Mouse (Mus musculus): ENCODE measurements around the gene Fmo9. TPM values are rescaled to one million over a fixed set of nuclear protein-coding genes. Genes with fewer than 3 reads are reported as not detected.
A peak's percentile ranks its signal among the peaks of the same experiment; 100 is the strongest.

Gene Fmo9
- not detected in 2 replicates for polyA plus RNA-seq (2015; fragmentation: Nextera tagmentation; extraction: Ambion mirVana)

DNA sequence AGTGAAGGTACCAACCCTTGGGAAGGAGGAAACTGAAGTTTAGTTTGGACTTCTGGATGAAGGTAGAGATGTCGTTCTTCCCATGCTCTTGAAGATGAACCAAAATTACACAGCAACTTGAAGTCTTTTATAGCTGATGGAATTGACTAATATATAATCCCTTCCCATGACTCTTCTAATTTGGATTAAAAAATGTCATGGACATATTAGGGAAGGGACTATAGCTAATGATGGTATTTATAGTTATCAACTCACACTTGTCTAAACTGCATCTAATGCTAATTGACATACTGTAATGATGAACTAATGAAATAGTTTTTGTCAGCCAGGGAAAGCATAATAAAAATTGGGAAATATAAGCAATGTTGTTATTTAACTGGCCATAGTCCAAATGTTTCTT is at the start of gene Fmo9:
Gene Fmo9, minus strand, starts transcription at position 101 of the 400 bp plus-strand sequence.
- no peak within 1 kb of the TSS for H3K4me2 ChIP-seq (replicated peaks; ENCODE audit: low read depth)
- no peaks in the 10 kb centered on the region for H3K36me3 ChIP-seq (ENCODE audit: control insufficient read depth, insufficient read depth, low read length)
- no peak within 1 kb of the TSS for H3K4me3 ChIP-seq (ENCODE audit: low read depth, low read length)
- H3K4me1 ChIP-seq (replicated peaks; ENCODE audit: control insufficient read depth, insufficient read depth), result no peaks in the 10 kb centered on the region
- H3K9me3 ChIP-seq (ENCODE audit: control insufficient read depth, low read length), result no peaks in the 10 kb centered on the region
- no peak for TF ChIP-seq EP300 (optimal IDR thresholded peaks at IDR 0.05)
- no peak for TF ChIP-seq CTCF (IDR thresholded peaks at IDR 0.05; ENCODE audit: low read depth)
- WGBS, result 86% methylated on average over 1 of the region's 1 CpGs
- no peak within 1 kb of the TSS for H3K27ac ChIP-seq (replicated peaks)
- DNase-seq (ENCODE audit: low spot score), result no peak
- H3K9ac ChIP-seq (ENCODE audit: low read length), result no peak within 1 kb of the TSS
- no peak for ATAC-seq (ENCODE audit: low FRiP score, low TSS enrichment)
- no peaks in the 10 kb centered on the region for H3K27me3 ChIP-seq (ENCODE audit: control insufficient read depth, insufficient read depth, low read length)

DNA sequence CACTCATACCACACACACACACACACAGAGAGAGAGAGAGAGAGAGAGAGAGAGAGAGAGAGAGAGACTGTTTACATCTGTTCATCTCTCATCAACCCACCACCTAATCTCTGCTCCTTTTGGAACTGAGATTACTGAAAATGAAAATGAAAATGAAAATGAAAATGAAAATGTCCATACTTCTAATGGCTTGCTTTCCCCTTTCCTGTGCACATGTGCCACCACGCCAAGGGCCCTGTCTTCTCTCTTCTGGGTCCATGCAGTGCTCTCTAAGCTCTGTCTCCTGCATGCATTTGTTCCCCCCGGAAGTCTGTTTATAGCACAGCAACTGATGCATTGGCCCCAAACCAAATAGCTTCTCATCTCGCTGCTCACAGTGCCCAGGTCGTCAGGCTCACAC is 49.2 kb upstream of the Fmo9 start:
- no peak for ATAC-seq (ENCODE audit: low FRiP score, low TSS enrichment)
- no peak for DNase-seq (ENCODE audit: low spot score)
- WGBS, result 50% methylated on average over 4 of the region's 4 CpGs

DNA sequence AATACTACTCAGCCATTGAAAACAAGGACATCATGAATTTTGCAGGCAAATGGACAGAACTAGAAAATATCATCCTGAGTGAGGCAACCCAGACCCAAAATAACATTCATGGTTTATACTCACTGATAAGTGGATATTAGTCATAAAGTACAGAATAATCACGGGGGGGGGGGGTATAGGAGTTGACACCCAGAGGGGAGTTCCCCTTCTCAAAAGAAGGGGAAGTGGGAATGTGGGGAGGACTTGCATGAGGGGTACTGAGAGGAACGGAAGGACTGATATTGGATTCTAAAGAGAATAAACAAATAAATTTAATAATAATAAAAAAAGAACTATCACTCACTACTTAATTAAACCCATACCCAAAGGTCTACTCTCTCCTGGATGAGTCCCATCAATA is 48.6 kb upstream of the Fmo9 start:
- 56% methylated on average over 2 of the region's 2 CpGs for WGBS
- H3K9ac ChIP-seq (ENCODE audit: low read length), result no peak overlapping the region
- H3K27me3 ChIP-seq (ENCODE audit: control insufficient read depth, insufficient read depth, low read length), result no peaks in the 10 kb centered on the region
- TF ChIP-seq EP300 (optimal IDR thresholded peaks at IDR 0.05) (no peak), CTCF (IDR thresholded peaks at IDR 0.05; ENCODE audit: low read depth) (no peak)
- H3K9me3 ChIP-seq (ENCODE audit: control insufficient read depth, low read length), result no peaks in the 10 kb centered on the region
- DNase-seq (ENCODE audit: low spot score) (no peak), ATAC-seq (ENCODE audit: low FRiP score, low TSS enrichment) (no peak)
- H3K4me1 ChIP-seq (replicated peaks; ENCODE audit: control insufficient read depth, insufficient read depth), result no peaks in the 10 kb centered on the region
- H3K36me3 ChIP-seq (ENCODE audit: control insufficient read depth, insufficient read depth, low read length), result no peaks in the 10 kb centered on the region
- no peak overlapping the region for H3K4me3 ChIP-seq (ENCODE audit: low read depth, low read length)
- no peak overlapping the region for H3K4me2 ChIP-seq (replicated peaks; ENCODE audit: low read depth)
- no peak overlapping the region for H3K27ac ChIP-seq (replicated peaks)

More for the DNA sequence above, 49.2 kb upstream of the Fmo9 start:
- no peak for TF ChIP-seq CTCF (IDR thresholded peaks at IDR 0.05; ENCODE audit: low read depth)
- no peak for TF ChIP-seq EP300 (optimal IDR thresholded peaks at IDR 0.05)
- H3K4me3 ChIP-seq (ENCODE audit: low read depth, low read length), result no peak overlapping the region
- H3K36me3 ChIP-seq (ENCODE audit: control insufficient read depth, insufficient read depth, low read length), result no peaks in the 10 kb centered on the region
- H3K4me2 ChIP-seq (replicated peaks; ENCODE audit: low read depth), result no peak overlapping the region
- no peaks in the 10 kb centered on the region for H3K27me3 ChIP-seq (ENCODE audit: control insufficient read depth, insufficient read depth, low read length)
- no peaks in the 10 kb centered on the region for H3K4me1 ChIP-seq (replicated peaks; ENCODE audit: control insufficient read depth, insufficient read depth)
- H3K9ac ChIP-seq (ENCODE audit: low read length), result no peak overlapping the region
- no peak overlapping the region for H3K27ac ChIP-seq (replicated peaks)
- H3K9me3 ChIP-seq (ENCODE audit: control insufficient read depth, low read length), result no peaks in the 10 kb centered on the region

DNA sequence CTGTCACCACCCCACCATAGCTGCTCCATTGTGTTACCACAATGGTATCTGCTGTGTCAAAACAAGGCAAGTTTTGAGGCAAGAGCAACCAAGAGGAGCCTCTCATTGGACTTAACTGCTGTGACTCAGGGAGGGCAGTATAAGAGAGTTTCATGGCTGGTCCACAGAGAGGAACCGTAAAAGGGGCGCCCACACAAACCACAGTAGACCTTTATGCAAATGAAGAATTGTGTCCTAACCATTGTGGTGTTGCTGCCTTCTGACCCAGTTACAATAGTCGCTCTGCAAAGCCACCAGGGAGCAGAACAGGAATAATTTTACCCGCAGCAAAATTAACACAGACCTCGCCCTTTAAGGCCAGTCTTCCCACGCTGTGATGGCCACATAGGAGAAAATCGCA is 29.2 kb upstream of the Fmo9 start:
- ATAC-seq (ENCODE audit: low FRiP score, low TSS enrichment), result no peak
- TF ChIP-seq CTCF (IDR thresholded peaks at IDR 0.05; ENCODE audit: low read depth) (no peak), EP300 (optimal IDR thresholded peaks at IDR 0.05) (no peak)
- no peak for DNase-seq (ENCODE audit: low spot score)
- Histone ChIP-seq H3K4me1 (replicated peaks; ENCODE audit: control insufficient read depth, insufficient read depth) (no peaks in the 10 kb centered on the region), H3K9me3 (ENCODE audit: control insufficient read depth, low read length) (no peaks in the 10 kb centered on the region), H3K27ac (replicated peaks) (no peak overlapping the region), H3K36me3 (ENCODE audit: control insufficient read depth, insufficient read depth, low read length) (no peaks in the 10 kb centered on the region), H3K9ac (ENCODE audit: low read length) (no peak overlapping the region), H3K4me3 (ENCODE audit: low read depth, low read length) (no peak overlapping the region), H3K27me3 (ENCODE audit: control insufficient read depth, insufficient read depth, low read length) (no peaks in the 10 kb centered on the region), H3K4me2 (replicated peaks; ENCODE audit: low read depth) (no peak overlapping the region)
- WGBS, result 91% methylated on average over 7 of the region's 7 CpGs

DNA sequence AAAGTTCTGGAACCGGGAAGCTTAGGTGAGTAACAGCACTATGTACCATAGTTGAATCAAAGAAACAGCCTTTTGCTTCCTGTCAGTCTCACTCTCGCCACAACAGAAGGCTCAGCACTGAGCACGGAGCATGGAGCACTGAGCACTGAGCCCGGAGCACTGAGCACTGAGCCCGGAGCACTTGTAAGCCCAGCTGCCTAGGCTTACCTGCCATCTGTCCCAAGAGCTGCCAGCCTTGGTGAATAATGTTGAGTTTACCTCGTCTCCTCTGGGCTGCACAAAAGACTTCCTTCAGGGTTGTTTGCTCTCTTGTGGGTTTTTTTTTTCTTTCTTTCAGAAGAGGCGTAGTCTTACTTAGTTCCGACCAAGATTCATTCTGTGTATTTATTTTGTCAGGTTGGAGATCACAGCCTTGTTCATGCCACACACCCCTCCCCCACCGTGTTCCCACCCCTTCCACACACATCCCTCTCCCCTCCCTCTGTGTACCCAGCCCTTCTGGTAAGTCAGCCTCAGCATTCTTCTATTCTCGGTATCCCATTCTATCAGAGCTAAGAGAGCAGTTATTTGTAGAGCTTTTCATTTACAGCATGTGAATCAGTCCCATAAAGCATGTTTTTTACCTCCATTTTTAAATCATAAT is 20.7 kb upstream of the Fmo9 start:
- Histone ChIP-seq H3K4me3 (ENCODE audit: low read depth, low read length) (no peak overlapping the region), H3K27ac (replicated peaks) (no peak overlapping the region), H3K4me2 (replicated peaks; ENCODE audit: low read depth) (0 out of 2 replicates have a peak overlapping the region, but pooled peaks have one; percentile 9), H3K27me3 (ENCODE audit: control insufficient read depth, insufficient read depth, low read length) (no peaks in the 10 kb centered on the region), H3K9me3 (ENCODE audit: control insufficient read depth, low read length) (no peaks in the 10 kb centered on the region), H3K4me1 (replicated peaks; ENCODE audit: control insufficient read depth, insufficient read depth) (no peaks in the 10 kb centered on the region), H3K36me3 (ENCODE audit: control insufficient read depth, insufficient read depth, low read length) (no peaks in the 10 kb centered on the region), H3K9ac (ENCODE audit: low read length) (no peak overlapping the region)
- DNase-seq (ENCODE audit: low spot score), result peak; percentile 56
- TF ChIP-seq CTCF (IDR thresholded peaks at IDR 0.05; ENCODE audit: low read depth) (no peak), EP300 (optimal IDR thresholded peaks at IDR 0.05) (no peak)
- ATAC-seq (ENCODE audit: low FRiP score, low TSS enrichment), result peak; percentile 78
- WGBS, result 44% methylated on average over 10 of the region's 10 CpGs

DNA sequence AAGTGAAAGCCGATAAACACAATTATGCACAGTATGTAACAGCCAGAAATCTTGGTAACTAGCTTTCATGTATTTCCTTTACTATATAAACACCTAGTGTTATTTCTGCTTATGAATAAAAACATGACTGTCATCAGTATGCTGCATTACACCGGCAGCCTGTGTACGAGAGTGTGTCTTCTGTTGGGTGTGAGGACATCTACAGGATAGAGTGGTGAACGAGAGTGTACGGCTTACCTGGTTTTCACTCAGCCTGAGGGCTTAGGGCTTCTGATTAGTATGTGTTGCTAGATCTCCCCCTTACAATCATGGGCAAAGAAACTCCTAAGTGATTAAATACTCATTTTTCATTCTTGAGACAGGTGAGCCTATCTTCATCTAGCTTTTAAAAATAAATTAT is 12.4 kb downstream of the Fmo9 start:
- DNase-seq (ENCODE audit: low spot score) (no peak), ATAC-seq (ENCODE audit: low FRiP score, low TSS enrichment) (no peak)
- TF ChIP-seq EP300 (optimal IDR thresholded peaks at IDR 0.05), result no peak
- no peak for TF ChIP-seq CTCF (IDR thresholded peaks at IDR 0.05; ENCODE audit: low read depth)
- Histone ChIP-seq H3K9me3 (ENCODE audit: control insufficient read depth, low read length) (no peaks in the 10 kb centered on the region), H3K4me3 (ENCODE audit: low read depth, low read length) (no peak overlapping the region), H3K4me1 (replicated peaks; ENCODE audit: control insufficient read depth, insufficient read depth) (no peaks in the 10 kb centered on the region), H3K27me3 (ENCODE audit: control insufficient read depth, insufficient read depth, low read length) (no peaks in the 10 kb centered on the region), H3K4me2 (replicated peaks; ENCODE audit: low read depth) (no peak overlapping the region), H3K36me3 (ENCODE audit: control insufficient read depth, insufficient read depth, low read length) (no peaks in the 10 kb centered on the region), H3K9ac (ENCODE audit: low read length) (no peak overlapping the region), H3K27ac (replicated peaks) (no peak overlapping the region)
- 87% methylated on average over 5 of the region's 5 CpGs for WGBS

Data from stomach, postnatal 0 days (tissue).